Mouse (Mus musculus): Measurements from ENCODE around the gene Cyp2u1. TPM values are rescaled to one million over a fixed set of nuclear protein-coding genes. Genes with fewer than 3 reads are reported as not detected.

The Cyp2u1 gene
- 12.9 and 19.9 TPM in 2 replicates for polyA plus RNA-seq (2021; fragmentation: Nextera tagmentation)
- long read RNA-seq, experiment 1, full-length matches to known transcripts: 9 of 35 reads
- long read RNA-seq, experiment 1, partial matches to known transcripts: 4 of 35 reads
- long read RNA-seq, experiment 1, other reads (novel, unspliced or antisense): 22 of 35 reads
- long read RNA-seq, experiment 2, full-length matches to known transcripts: 20 of 29 reads
- long read RNA-seq, experiment 2, partial matches to known transcripts: 4 of 29 reads
- long read RNA-seq, experiment 2, other reads (novel, unspliced or antisense): 5 of 29 reads

DNA sequence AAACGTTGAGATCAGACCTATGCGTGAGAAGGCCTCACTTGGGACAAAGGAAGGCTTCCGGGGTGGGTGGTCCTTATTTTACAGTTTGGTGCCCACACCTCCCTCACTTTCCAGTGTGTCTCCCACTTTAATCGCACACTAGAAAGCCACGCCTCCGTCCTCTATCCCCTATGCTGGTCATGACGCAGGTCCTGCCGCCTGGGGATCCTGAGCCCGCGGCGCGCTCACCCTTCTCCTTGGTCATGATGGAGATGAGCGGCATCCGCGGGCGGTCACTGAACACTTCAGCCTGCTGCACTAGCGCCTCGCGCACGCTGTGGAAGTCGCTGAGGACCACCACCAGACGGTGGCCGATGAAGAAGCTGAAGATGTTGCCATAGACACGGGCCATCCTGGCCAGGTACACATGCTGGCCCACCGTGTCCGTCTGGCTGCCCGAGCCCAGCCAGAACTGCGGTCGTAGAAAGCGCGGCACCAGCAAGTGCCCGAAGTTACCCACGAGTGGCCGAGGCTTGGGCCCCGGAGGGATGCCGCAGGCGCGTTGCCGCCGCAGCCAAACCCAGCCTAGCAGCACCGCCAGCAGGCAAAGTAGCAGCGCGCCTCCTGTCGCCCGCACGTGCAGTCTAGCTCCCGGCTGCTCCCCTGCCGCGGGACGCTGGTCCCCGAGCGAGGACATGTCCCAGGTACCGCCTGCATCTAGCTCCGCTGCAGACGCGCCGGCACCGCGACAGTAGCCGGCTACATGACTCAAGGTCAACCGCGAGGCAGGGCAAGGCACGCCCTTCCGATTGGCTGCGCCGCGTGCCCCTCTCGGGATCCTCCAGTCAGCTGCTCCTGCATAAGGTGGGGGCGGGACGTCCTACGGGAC is at the start of gene Cyp2u1:
Gene Cyp2u1, minus strand, starts transcription at position 776 of the 868 bp plus-strand sequence.

GRCm38 (mm10) chr3:131271559-131272373 is 31.3 kb downstream of the Cyp2u1 start, which contains the start of gene Hadh:
Hadh (minus strand) TSS chr3:131272101.

Other genes with a start within 250 kb of the Cyp2u1 start
- 2.1 and 2.9 TPM in 2 replicates for gene Lef1, start 192.8 kb downstream of the Cyp2u1 start, polyA plus RNA-seq (2021; fragmentation: Nextera tagmentation)
- 52.9 and 54.4 TPM in 2 replicates for gene Hadh, start 31.1 kb downstream of the Cyp2u1 start, polyA plus RNA-seq (2021; fragmentation: Nextera tagmentation)
- gene Sgms2, start 188.2 kb upstream of the Cyp2u1 start, polyA plus RNA-seq (2021; fragmentation: Nextera tagmentation): 1.4 and 5.1 TPM in 2 replicates